Mouse (Mus musculus): ENCODE measurements at regions not wholly inside any gene's neighbourhood (a gene's known extent, or its start where the extent isn't known, plus 50 kb on each side); places are given as distances from the start of the nearest gene placed in this dataset.

- no peak for DNase-seq (ENCODE audit: low spot score)
Observed at GRCm38 (mm10) chr11:71976724-71977481, 60.4 kb downstream of the Aipl1 start.

GRCm38 (mm10) chr11:71971351-71971750 lies 66.0 kb downstream of the Aipl1 start:
- DNase-seq (ENCODE audit: low spot score), result no peak

GRCm38 (mm10) chr11:71962306-71962705 lies 75.0 kb downstream of the Aipl1 start:
- DNase-seq (ENCODE audit: low spot score), result no peak

- no peak for DNase-seq (ENCODE audit: low spot score)
Observed at GRCm38 (mm10) chr11:71952533-71952932, 84.8 kb downstream of the Aipl1 start.

- DNase-seq (ENCODE audit: low spot score), result no peak
Observed at GRCm38 (mm10) chr11:71947161-71947560, 90.1 kb downstream of the Aipl1 start.

GRCm38 (mm10) chr11:71945098-71945413 lies 92.3 kb downstream of the Aipl1 start:
- DNase-seq (ENCODE audit: low spot score), result no peak

- DNase-seq (ENCODE audit: low spot score), result no peak
Observed at GRCm38 (mm10) chr11:71944398-71945097, 92.8 kb downstream of the Aipl1 start.

- DNase-seq (ENCODE audit: low spot score), result no peak
Observed at GRCm38 (mm10) chr11:71943512-71943911, 93.8 kb downstream of the Aipl1 start.

GRCm38 (mm10) chr11:71939066-71939465 lies 98.2 kb downstream of the Aipl1 start:
- DNase-seq (ENCODE audit: low spot score), result no peak

GRCm38 (mm10) chr11:71937108-71937507 lies 100.2 kb downstream of the Aipl1 start:
- DNase-seq (ENCODE audit: low spot score), result no peak

GRCm38 (mm10) chr11:71929716-71930488 lies 107.4 kb downstream of the Aipl1 start:
- no peak for DNase-seq (ENCODE audit: low spot score)

- no peak for DNase-seq (ENCODE audit: low spot score)
Observed at GRCm38 (mm10) chr11:71914665-71915064, 122.6 kb downstream of the Aipl1 start.

GRCm38 (mm10) chr11:71912626-71913025 lies 124.7 kb downstream of the Aipl1 start:
- DNase-seq (ENCODE audit: low spot score), result no peak

- no peak for DNase-seq (ENCODE audit: low spot score)
Observed at GRCm38 (mm10) chr11:71911284-71911683, 126.0 kb downstream of the Aipl1 start.

GRCm38 (mm10) chr11:71908616-71909015 lies 128.7 kb downstream of the Aipl1 start:
- no peak for DNase-seq (ENCODE audit: low spot score)

GRCm38 (mm10) chr11:71903020-71903410 lies 134.3 kb downstream of the Aipl1 start:
- no peak for DNase-seq (ENCODE audit: low spot score)

- DNase-seq (ENCODE audit: low spot score), result no peak
Observed at GRCm38 (mm10) chr11:71902304-71903019, 134.8 kb downstream of the Aipl1 start.

- no peak for DNase-seq (ENCODE audit: low spot score)
Observed at GRCm38 (mm10) chr11:71900816-71901215, 136.5 kb downstream of the Aipl1 start.

- DNase-seq (ENCODE audit: low spot score), result no peak
Observed at GRCm38 (mm10) chr11:71897551-71897950, 139.8 kb downstream of the Aipl1 start.

- DNase-seq (ENCODE audit: low spot score), result no peak
Observed at GRCm38 (mm10) chr11:71897141-71897540, 140.2 kb downstream of the Aipl1 start.

GRCm38 (mm10) chr11:71891181-71891580 lies 141.5 kb downstream of the Wscd1 start:
- no peak for DNase-seq (ENCODE audit: low spot score)

- no peak for DNase-seq (ENCODE audit: low spot score)
Observed at GRCm38 (mm10) chr11:71889161-71889560, 139.4 kb downstream of the Wscd1 start.

Measured in lung, postnatal 25 days (tissue).